Mouse (Mus musculus): ENCODE measurements at regions not wholly inside any gene's neighbourhood (a gene's known extent, or its start where the extent isn't known, plus 50 kb on each side); places are given as distances from the start of the nearest gene placed in this dataset.
A peak's percentile ranks its signal among the peaks of the same experiment; 100 is the strongest.

DNA sequence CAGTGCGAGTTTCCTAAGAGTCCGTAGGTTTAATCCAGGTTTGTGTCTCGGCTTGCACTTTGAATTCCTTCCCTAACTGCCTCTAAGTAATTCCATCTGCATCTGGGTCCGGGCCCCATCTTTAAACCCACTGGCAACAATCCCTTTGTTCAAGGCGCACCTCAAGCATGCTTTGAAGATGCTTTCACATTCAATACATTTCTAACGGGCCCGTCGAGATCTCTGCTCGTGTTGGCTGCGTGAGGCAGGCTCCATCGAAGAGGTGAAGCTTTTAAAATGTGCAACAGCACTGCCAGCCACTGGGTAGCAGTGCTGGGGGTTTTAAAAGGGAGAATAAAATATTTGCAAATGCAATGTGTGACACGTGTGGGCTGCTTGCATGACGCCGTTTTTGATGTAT is 163.4 kb upstream of the Irx5 start:
- no peak overlapping the region for H3K27ac ChIP-seq
- WGBS, result 58% methylated on average over 14 of the region's 14 CpGs
- 0 out of 2 replicates have a peak, but pooled peaks cover 12% of the 10 kb centered on the region for H3K27me3 ChIP-seq
- H3K4me2 ChIP-seq, result no peak overlapping the region
- H3K4me3 ChIP-seq (replicated peaks), result no peak overlapping the region
- ATAC-seq (ENCODE audit: low FRiP score), result no peak
- H3K9ac ChIP-seq, result no peak overlapping the region
- no peaks in the 10 kb centered on the region for H3K9me3 ChIP-seq
- no peaks in the 10 kb centered on the region for H3K36me3 ChIP-seq (replicated peaks)
- H3K4me1 ChIP-seq, result no peaks in the 10 kb centered on the region

DNA sequence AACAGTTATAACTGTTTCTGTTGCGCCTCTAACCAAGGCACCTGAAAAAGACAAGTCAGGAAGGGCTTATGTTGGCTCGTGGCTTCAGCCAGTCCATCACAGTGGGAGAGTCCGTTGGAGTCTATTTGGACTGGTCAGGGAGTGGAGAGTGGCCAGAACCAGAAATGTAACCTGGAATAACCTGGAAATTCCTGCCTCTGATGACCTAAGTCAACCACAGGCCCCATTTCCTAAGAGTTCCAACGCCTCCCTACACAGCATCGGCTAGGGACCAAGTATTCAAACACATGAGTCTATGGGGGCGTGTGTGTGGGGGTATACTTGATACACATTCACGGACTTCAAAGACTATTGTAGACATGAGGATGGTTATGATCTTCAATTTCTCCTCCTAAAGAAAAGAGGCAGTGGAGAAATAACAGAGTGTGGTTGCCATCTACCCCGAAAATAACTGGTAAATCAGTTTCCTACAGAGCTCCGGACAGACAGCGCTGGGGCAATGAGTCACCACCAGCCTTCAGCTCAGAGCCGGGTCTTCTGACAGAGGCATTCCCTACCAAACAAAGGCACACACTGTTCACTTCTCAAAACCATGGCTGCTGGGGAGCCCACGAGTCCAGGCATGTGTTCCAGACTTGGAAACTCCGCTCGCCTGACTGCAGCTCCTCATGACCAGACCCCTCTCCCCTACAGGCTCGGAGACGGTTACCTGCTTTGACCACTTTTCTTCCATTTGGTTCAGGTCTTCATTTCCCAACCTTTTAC is 167.0 kb upstream of the Irx5 start:
- 91% methylated on average over 16 of the region's 16 CpGs for WGBS
- Histone ChIP-seq H3K4me3 (replicated peaks) (no peak overlapping the region), H3K36me3 (replicated peaks) (no peaks in the 10 kb centered on the region), H3K27ac (no peak overlapping the region), H3K9me3 (no peaks in the 10 kb centered on the region), H3K4me2 (no peak overlapping the region), H3K9ac (no peak overlapping the region), H3K4me1 (no peaks in the 10 kb centered on the region), H3K27me3 (peaks cover 12% of the 10 kb centered on the region; the same call in 1 of the 2 replicates)
- ATAC-seq (ENCODE audit: low FRiP score), result no peak

- Histone ChIP-seq H3K4me2 (no peak overlapping the region), H3K9ac (no peak overlapping the region), H3K27ac (no peak overlapping the region), H3K27me3 (peaks cover 19% of the 10 kb centered on the region), H3K4me3 (replicated peaks) (no peak overlapping the region), H3K36me3 (replicated peaks) (no peaks in the 10 kb centered on the region), H3K9me3 (no peaks in the 10 kb centered on the region), H3K4me1 (peaks cover under 1% of the 10 kb centered on the region; the same call in 1 of the 2 replicates)
- WGBS, result 50% methylated on average over 1 of the region's 1 CpGs
- ATAC-seq (ENCODE audit: low FRiP score), result no peak
Observed at GRCm38 (mm10) chr8:92183331-92183730, 174.1 kb upstream of the Irx5 start.

GRCm38 (mm10) chr8:92180651-92181050 is 176.8 kb upstream of the Irx5 start:
- no peaks in the 10 kb centered on the region for H3K9me3 ChIP-seq
- H3K36me3 ChIP-seq (replicated peaks), result no peaks in the 10 kb centered on the region
- no peak overlapping the region for H3K4me2 ChIP-seq
- H3K27ac ChIP-seq, result no peak overlapping the region
- no peak overlapping the region for H3K9ac ChIP-seq
- no peak overlapping the region for H3K4me3 ChIP-seq (replicated peaks)
- WGBS, result 92% methylated on average over 4 of the region's 4 CpGs
- peaks cover 38% of the 10 kb centered on the region for H3K27me3 ChIP-seq
- ATAC-seq (ENCODE audit: low FRiP score), result no peak
- H3K4me1 ChIP-seq, result peaks cover 4% of the 10 kb centered on the region; the same call in 1 of the 2 replicates

DNA sequence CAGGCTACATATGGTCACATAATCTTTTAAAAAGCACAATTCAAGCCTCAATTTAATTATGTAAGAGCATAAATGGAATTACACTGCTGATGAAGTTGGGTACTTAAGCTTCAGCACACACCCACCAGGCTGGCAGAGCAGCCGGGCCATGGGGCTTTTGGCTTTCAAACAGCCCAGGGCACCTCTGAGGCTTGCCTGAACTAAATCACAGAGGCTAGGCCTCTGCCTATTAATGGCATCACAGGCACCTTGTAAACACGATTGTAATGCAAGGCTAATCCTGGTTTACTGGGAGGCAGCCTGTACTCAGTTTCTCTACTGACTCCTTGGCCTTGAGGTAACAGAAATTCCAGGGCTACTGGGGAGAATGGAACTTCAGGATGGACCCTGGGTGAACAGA is 178.1 kb upstream of the Irx5 start:
- Histone ChIP-seq H3K27ac (no peak overlapping the region), H3K4me3 (replicated peaks) (no peak overlapping the region), H3K9ac (no peak overlapping the region), H3K9me3 (no peaks in the 10 kb centered on the region), H3K4me2 (no peak overlapping the region), H3K4me1 (peaks cover 4% of the 10 kb centered on the region; the same call in 1 of the 2 replicates), H3K36me3 (replicated peaks) (no peaks in the 10 kb centered on the region), H3K27me3 (peaks cover 38% of the 10 kb centered on the region)
- whole genome bisulfite sequencing, result 48% methylated on average over 2 of the region's 2 CpGs
- ATAC-seq (ENCODE audit: low FRiP score), result no peak

DNA sequence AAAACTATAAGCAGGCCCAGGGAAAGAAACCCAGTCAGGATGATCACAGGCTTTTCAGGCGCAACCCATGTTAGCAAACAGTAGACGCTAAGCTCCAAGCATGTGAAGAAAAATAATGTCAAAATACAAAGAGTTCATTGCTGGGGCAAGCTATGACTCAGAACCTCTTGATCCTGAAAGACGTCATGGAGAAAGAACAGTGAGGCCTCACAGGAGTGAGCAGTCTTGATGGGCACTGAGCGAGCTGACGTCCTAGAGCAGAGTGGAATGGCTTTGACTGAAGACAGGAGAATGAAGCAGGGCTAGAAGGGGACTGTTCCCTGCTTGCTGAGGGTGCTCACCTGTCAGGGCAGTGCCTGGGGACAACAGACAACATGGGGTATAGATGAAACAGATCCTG is 181.3 kb upstream of the Irx5 start:
- peaks cover 56% of the 10 kb centered on the region for H3K27me3 ChIP-seq
- H3K4me2 ChIP-seq, result no peak overlapping the region
- H3K4me3 ChIP-seq (replicated peaks), result no peak overlapping the region
- 59% methylated on average over 5 of the region's 5 CpGs for WGBS
- H3K9me3 ChIP-seq, result no peaks in the 10 kb centered on the region
- no peak for ATAC-seq (ENCODE audit: low FRiP score)
- no peak overlapping the region for H3K9ac ChIP-seq
- peaks cover 4% of the 10 kb centered on the region; the same call in 1 of the 2 replicates for H3K4me1 ChIP-seq
- H3K36me3 ChIP-seq (replicated peaks), result no peaks in the 10 kb centered on the region
- H3K27ac ChIP-seq, result no peak overlapping the region

GRCm38 (mm10) chr8:92174106-92174505 is 183.3 kb upstream of the Irx5 start:
- Histone ChIP-seq H3K4me3 (replicated peaks) (no peak overlapping the region), H3K9me3 (no peaks in the 10 kb centered on the region), H3K4me1 (peaks cover 4% of the 10 kb centered on the region; the same call in 1 of the 2 replicates), H3K27me3 (peaks cover 60% of the 10 kb centered on the region), H3K36me3 (replicated peaks) (no peaks in the 10 kb centered on the region), H3K4me2 (no peak overlapping the region), H3K27ac (no peak overlapping the region), H3K9ac (no peak overlapping the region)
- ATAC-seq (ENCODE audit: low FRiP score), result no peak
- WGBS, result 74% methylated on average over 2 of the region's 2 CpGs

DNA sequence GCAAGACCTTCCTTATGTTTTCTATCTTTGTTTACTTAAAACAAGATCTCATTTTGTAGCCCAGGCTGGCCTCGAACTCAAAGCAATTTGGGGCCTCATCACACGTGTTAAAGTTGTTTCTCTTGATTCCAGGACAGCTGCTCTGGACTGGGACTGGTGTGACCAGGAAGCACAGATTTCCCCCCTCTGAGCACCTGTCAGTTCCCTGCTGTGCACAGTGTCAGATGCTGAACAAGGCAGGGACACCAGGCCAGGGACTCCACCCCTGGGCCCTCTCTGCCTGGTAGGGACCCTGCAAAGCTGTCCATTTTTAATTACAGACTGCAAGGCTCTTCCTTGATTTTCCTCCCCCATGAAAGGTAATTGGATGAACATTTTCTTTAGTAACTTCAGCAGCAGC is 185.8 kb upstream of the Irx5 start:
- Histone ChIP-seq H3K36me3 (replicated peaks) (no peaks in the 10 kb centered on the region), H3K27ac (no peak overlapping the region), H3K9ac (no peak overlapping the region), H3K4me1 (peaks cover 16% of the 10 kb centered on the region), H3K4me2 (no peak overlapping the region), H3K9me3 (no peaks in the 10 kb centered on the region), H3K4me3 (replicated peaks) (no peak overlapping the region), H3K27me3 (peaks cover 66% of the 10 kb centered on the region)
- no peak for ATAC-seq (ENCODE audit: low FRiP score)
- WGBS, result 64% methylated on average over 2 of the region's 2 CpGs

- 11% methylated on average over 4 of the region's 4 CpGs for WGBS
- H3K4me1 ChIP-seq, result peaks cover 18% of the 10 kb centered on the region
- no peak overlapping the region for H3K9ac ChIP-seq
- H3K4me3 ChIP-seq (replicated peaks), result no peak overlapping the region
- peaks cover 81% of the 10 kb centered on the region for H3K27me3 ChIP-seq
- peak; percentile 53; the same call in 1 of the 2 replicates for ATAC-seq (ENCODE audit: low FRiP score)
- H3K9me3 ChIP-seq, result 0 out of 2 replicates have a peak, but pooled peaks cover 5% of the 10 kb centered on the region
- no peak overlapping the region for H3K4me2 ChIP-seq
- H3K27ac ChIP-seq, result no peak overlapping the region
- no peaks in the 10 kb centered on the region for H3K36me3 ChIP-seq (replicated peaks)
Observed at GRCm38 (mm10) chr8:92167340-92167783, 190.1 kb upstream of the Irx5 start.

- Histone ChIP-seq H3K9me3 (0 out of 2 replicates have a peak, but pooled peaks cover 9% of the 10 kb centered on the region), H3K4me3 (replicated peaks) (no peak overlapping the region), H3K4me2 (no peak overlapping the region), H3K27ac (no peak overlapping the region), H3K27me3 (peaks cover 80% of the 10 kb centered on the region), H3K36me3 (replicated peaks) (no peaks in the 10 kb centered on the region), H3K4me1 (peaks cover 18% of the 10 kb centered on the region), H3K9ac (no peak overlapping the region)
- WGBS, result 84% methylated on average over 6 of the region's 6 CpGs
- ATAC-seq (ENCODE audit: low FRiP score), result no peak
Observed at GRCm38 (mm10) chr8:92165306-92165705, 192.1 kb upstream of the Irx5 start.

DNA sequence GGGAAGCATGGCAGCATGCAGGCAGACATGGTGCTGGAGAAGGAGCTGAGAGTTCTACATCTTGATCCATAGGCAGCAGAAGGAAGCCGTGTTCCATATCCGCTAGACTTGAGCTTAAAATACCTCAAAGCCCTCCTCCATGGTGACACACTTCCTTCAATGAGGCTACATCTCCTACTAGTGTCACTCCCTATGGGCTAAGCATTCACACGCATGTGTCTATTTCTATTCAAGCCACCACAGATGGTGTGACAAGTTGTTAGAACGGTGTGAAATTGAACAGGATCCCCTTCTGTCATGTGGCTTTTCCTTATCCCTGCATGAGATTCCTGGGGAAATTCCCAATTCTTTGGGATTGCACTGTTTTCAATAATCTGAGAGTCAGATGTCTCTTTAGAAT is 192.9 kb upstream of the Irx5 start:
- H3K9ac ChIP-seq, result no peak overlapping the region
- ATAC-seq (ENCODE audit: low FRiP score), result no peak
- H3K9me3 ChIP-seq, result 0 out of 2 replicates have a peak, but pooled peaks cover 9% of the 10 kb centered on the region
- WGBS, result 90% methylated on average over 4 of the region's 4 CpGs
- H3K36me3 ChIP-seq (replicated peaks), result no peaks in the 10 kb centered on the region
- H3K27ac ChIP-seq, result no peak overlapping the region
- no peak overlapping the region for H3K4me2 ChIP-seq
- H3K4me3 ChIP-seq (replicated peaks), result no peak overlapping the region
- peaks cover 18% of the 10 kb centered on the region for H3K4me1 ChIP-seq
- H3K27me3 ChIP-seq, result peaks cover 80% of the 10 kb centered on the region

DNA sequence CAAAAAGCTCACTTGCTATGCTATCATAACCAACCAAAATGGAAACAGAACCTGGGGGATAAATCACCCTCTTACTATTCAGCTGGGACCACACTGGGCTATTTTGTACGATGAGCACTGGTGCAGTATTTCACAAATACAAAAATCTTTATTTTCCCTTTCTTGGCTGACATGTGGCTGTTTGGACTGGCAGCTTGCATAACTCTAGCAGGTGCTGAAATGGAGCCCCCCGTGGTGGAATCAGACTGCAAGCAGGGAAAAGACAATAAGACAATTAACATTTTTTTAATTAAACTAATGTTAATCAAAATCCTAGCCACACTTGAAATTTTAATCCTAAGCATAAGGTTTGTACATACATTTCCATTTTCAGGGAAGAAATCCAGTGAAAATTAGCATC is 196.4 kb upstream of the Irx5 start:
- 0 out of 2 replicates have a peak, but pooled peaks cover 9% of the 10 kb centered on the region for H3K9me3 ChIP-seq
- H3K9ac ChIP-seq, result no peak overlapping the region
- no peak for ATAC-seq (ENCODE audit: low FRiP score)
- peaks cover 10% of the 10 kb centered on the region for H3K4me1 ChIP-seq
- no peak overlapping the region for H3K4me2 ChIP-seq
- H3K27ac ChIP-seq, result no peak overlapping the region
- WGBS, result 63% methylated on average over 2 of the region's 2 CpGs
- H3K27me3 ChIP-seq, result peaks cover 92% of the 10 kb centered on the region
- no peak overlapping the region for H3K4me3 ChIP-seq (replicated peaks)
- H3K36me3 ChIP-seq (replicated peaks), result no peaks in the 10 kb centered on the region

GRCm38 (mm10) chr8:92158219-92158618 is 199.2 kb upstream of the Irx5 start:
- 0 out of 2 replicates have a peak, but pooled peaks cover 3% of the 10 kb centered on the region for H3K9me3 ChIP-seq
- H3K27ac ChIP-seq, result no peak overlapping the region
- H3K9ac ChIP-seq, result no peak overlapping the region
- no peak for ATAC-seq (ENCODE audit: low FRiP score)
- H3K4me2 ChIP-seq, result no peak overlapping the region
- H3K4me3 ChIP-seq (replicated peaks), result no peak overlapping the region
- peaks cover 95% of the 10 kb centered on the region for H3K27me3 ChIP-seq
- 11% methylated on average over 10 of the region's 10 CpGs for WGBS
- H3K36me3 ChIP-seq (replicated peaks), result no peaks in the 10 kb centered on the region
- peaks cover 10% of the 10 kb centered on the region for H3K4me1 ChIP-seq
